ENCODE assay signal across 15 mouse cellular contexts in genomic region chr5:107177248-107177647, GRCm38 (mm10).
DNase-seq lines count a peak whose midpoint lies in the region; ATAC-seq and TF ChIP-seq lines count a peak whose summit lies in the region.
"Had no signal": no experiment of that assay in that cellular context is flagged by ENCODE, and none has a peak within 500 bp of the region (broad histone marks: within the 10 kb centered on the region; RNA-seq: fewer than 3 reads in every experiment).

No protein-coding gene starts in this region.

- peaks cover 21% of the 10 kb centered on the region for H3K4me1 ChIP-seq in hindbrain, embryonic 10.5 days (replicated peaks)
- no peaks in the 10 kb centered on the region for H3K4me1 ChIP-seq in hindbrain, postnatal 0 days (ENCODE audit: insufficient read depth, low read length)
- peaks cover 2% of the 10 kb centered on the region; the same call in 1 of the 2 replicates for H3K4me1 ChIP-seq in spleen, adult 2 months (ENCODE audit: control insufficient read depth, insufficient read depth, insufficient read length)
- H3K4me1 ChIP-seq in intestine, embryonic 16.5 days (ENCODE audit: control insufficient read depth, insufficient read depth, low read length) = peaks cover 14% of the 10 kb centered on the region; the same call in 1 of the 2 replicates

- 61% methylated on average over 2 of the region's 2 CpGs for WGBS in hindbrain, embryonic 10.5 days
- WGBS in hindbrain, postnatal 0 days = 58% methylated on average over 2 of the region's 2 CpGs
- WGBS in spleen, adult 2 months = 38% methylated on average over 2 of the region's 2 CpGs
- WGBS in intestine, embryonic 16.5 days = 57% methylated on average over 2 of the region's 2 CpGs

- H3K9me3 ChIP-seq in hindbrain, embryonic 10.5 days = no peaks in the 10 kb centered on the region
- H3K9me3 ChIP-seq in hindbrain, postnatal 0 days (ENCODE audit: low read length) = no peaks in the 10 kb centered on the region
- H3K9me3 ChIP-seq in intestine, embryonic 16.5 days (ENCODE audit: control insufficient read depth, low read length) = no peaks in the 10 kb centered on the region
- H3K9me3 ChIP-seq: hindbrain, embryonic 12.5 days; liver, embryonic 12.5 days; megakaryocyte, embryonic 14.5 days had no signal

- H3K9ac ChIP-seq in hindbrain, postnatal 0 days (replicated peaks; ENCODE audit: low read length) = no peak overlapping the region
- H3K9ac ChIP-seq in intestine, embryonic 16.5 days (ENCODE audit: low read depth, low read length) = no peak overlapping the region
- H3K9ac ChIP-seq: hindbrain, embryonic 12.5 days; liver, embryonic 12.5 days had no signal

- no peaks in the 10 kb centered on the region for H3K36me3 ChIP-seq in hindbrain, embryonic 10.5 days
- H3K36me3 ChIP-seq in hindbrain, postnatal 0 days (ENCODE audit: insufficient read depth, low read length) = no peaks in the 10 kb centered on the region
- no peaks in the 10 kb centered on the region for H3K36me3 ChIP-seq in spleen, adult 2 months (ENCODE audit: control insufficient read depth, insufficient read depth, low read length)
- H3K36me3 ChIP-seq in intestine, embryonic 16.5 days (ENCODE audit: control insufficient read depth, insufficient read depth, low read length) = no peaks in the 10 kb centered on the region
- H3K36me3 ChIP-seq: hindbrain, embryonic 12.5 days; liver, embryonic 12.5 days had no signal

- no peak for ATAC-seq in hindbrain, postnatal 0 days
- peak; percentile 53; the same call in 1 of the 2 replicates for ATAC-seq in intestine, embryonic 16.5 days

- no peak for TF ChIP-seq CTCF in hindbrain, postnatal 0 days (IDR thresholded peaks at IDR 0.05; ENCODE audit: low read depth)
- TF ChIP-seq CTCF in spleen, adult 2 months (IDR thresholded peaks at IDR 0.05; ENCODE audit: extremely low read depth, insufficient read depth, insufficient read length, insufficient replicate concordance) = no peak

- no peak overlapping the region for H3K4me2 ChIP-seq in hindbrain, postnatal 0 days (ENCODE audit: low read depth, low read length)
- H3K4me2 ChIP-seq in intestine, embryonic 16.5 days (ENCODE audit: low read depth, low read length) = no peak overlapping the region
- H3K4me2 ChIP-seq: hindbrain, embryonic 12.5 days had no signal

- no peak for TF ChIP-seq POLR2A in spleen, adult 2 months (IDR thresholded peaks at IDR 0.05; ENCODE audit: low read depth, low read length)

- no peaks in the 10 kb centered on the region for H3K27me3 ChIP-seq in hindbrain, embryonic 10.5 days (ENCODE audit: insufficient read depth, poor library complexity, severe bottlenecking)
- no peaks in the 10 kb centered on the region for H3K27me3 ChIP-seq in hindbrain, postnatal 0 days (ENCODE audit: insufficient read depth, low read length)
- no peaks in the 10 kb centered on the region for H3K27me3 ChIP-seq in spleen, adult 2 months (ENCODE audit: control insufficient read depth, insufficient read depth, low read length)
- no peaks in the 10 kb centered on the region for H3K27me3 ChIP-seq in intestine, embryonic 16.5 days (replicated peaks; ENCODE audit: control insufficient read depth, insufficient read depth, low read length)
- H3K27me3 ChIP-seq: hindbrain, embryonic 12.5 days; liver, embryonic 12.5 days had no signal

- H3K27ac ChIP-seq in hindbrain, embryonic 10.5 days = peak overlapping the region; percentile 66; the same call in 1 of the 2 replicates
- H3K27ac ChIP-seq in hindbrain, postnatal 0 days = no peak overlapping the region
- H3K27ac ChIP-seq in spleen, adult 2 months (ENCODE audit: insufficient read depth, low read length) = peak overlapping the region; percentile 56; the same call in 1 of the 2 replicates
- H3K27ac ChIP-seq in intestine, embryonic 16.5 days (ENCODE audit: low read length) = peak overlapping the region; percentile 55
- H3K27ac ChIP-seq: hindbrain, embryonic 12.5 days; kidney, postnatal 0 days had no signal

- H3K4me3 ChIP-seq in hindbrain, embryonic 10.5 days = no peak overlapping the region
- no peak overlapping the region for H3K4me3 ChIP-seq in hindbrain, postnatal 0 days (ENCODE audit: low read length)
- no peak overlapping the region for H3K4me3 ChIP-seq in spleen, adult 2 months (ENCODE audit: extremely low read depth, insufficient read depth, insufficient read length)
- no peak overlapping the region for H3K4me3 ChIP-seq in intestine, embryonic 16.5 days (ENCODE audit: low read length)
- H3K4me3 ChIP-seq: erythroblast, embryonic 14.5 days; hindbrain, embryonic 12.5 days; liver, embryonic 12.5 days; megakaryocyte, embryonic 14.5 days had no signal

- no peak for DNase-seq in hindbrain, embryonic 10.5 days (ENCODE audit: low spot score)
- no peak for DNase-seq in hindbrain, postnatal 0 days (ENCODE audit: low spot score)
- peak in 1 of 2 experiments; percentile 10 for DNase-seq in spleen, adult 2 months (ENCODE audit: low read depth in 1 of 2, low spot score in 2 of 2)
- DNase-seq in spleen, adult 18-20 months = no peak
- peak; percentile 46 to 51 for DNase-seq in thymus, postnatal 36 days
- DNase-seq in adrenal gland, adult 8-10 months = no peak
- no peak for DNase-seq in kidney, postnatal 4 days
- DNase-seq: cerebellum, adult 11-12 months; gastrocnemius, postnatal 25 days had no signal

Comparison
In these comparisons a context has a peak if more than half of its experiments do, and no peak if none do; other contexts are left out.
1. DNase-seq: peak in thymus, postnatal 36 days (2 of 2); none in hindbrain, embryonic 10.5 days (single experiment), hindbrain, postnatal 0 days (single experiment), spleen, adult 18-20 months (0 of 2), adrenal gland, adult 8-10 months (single experiment) and kidney, postnatal 4 days (0 of 2).